Mouse (Mus musculus) gastrocnemius, postnatal 36 days (tissue): ENCODE measurements around the gene Sec22b. TPM values are rescaled to one million over a fixed set of nuclear protein-coding genes. Genes with fewer than 3 reads are reported as not detected.

Experiments
- DNase-seq, 2 experiments: peaks; one replicate each; pipeline ENCODE4 v3.0.0; 2022
- intact Hi-C: fragments of 180-260 bp; cut with DNase I; formaldehyde crosslinking; loops from one replicate; pipeline ENCODE4 v1.15.1; 2025
- total RNA-seq, 2 experiments: library from RNA; stranded (reverse); gene quantifications; 2 replicates each; pipeline ENCODE4 v1.2.3; 2021

The Sec22b gene
- total RNA-seq, 2 experiments from 2014 or later: 22.0 to 24.0 TPM

GRCm38 (mm10) chr3:97967627-97968026 is 66.6 kb downstream of the Sec22b start:
- intact Hi-C loops: no loop called here
- no peak for DNase-seq

GRCm38 (mm10) chr3:97968191-97968590 is 67.2 kb downstream of the Sec22b start:
- intact Hi-C loops: no loop called here
- no peak for DNase-seq

GRCm38 (mm10) chr3:97969019-97969418 is 68.0 kb downstream of the Sec22b start:
- no peak for DNase-seq
- intact Hi-C loops: no loop called here

- DNase-seq: no peak
- intact Hi-C loops: no loop called here
Measured at GRCm38 (mm10) chr3:97971117-97971516, 70.1 kb downstream of the Sec22b start.

GRCm38 (mm10) chr3:97972200-97972599 is 71.2 kb downstream of the Sec22b start:
- intact Hi-C loops: no loop called here
- DNase-seq: no peak

GRCm38 (mm10) chr3:97972707-97973106 is 71.7 kb downstream of the Sec22b start:
- DNase-seq: no peak
- intact Hi-C loops: no loop called here

Other genes starting within 250 kb of the Sec22b start
- 100 to 1,000 TPM; 178 to 198 TPM for gene Prkab2, start 243.0 kb upstream of the Sec22b start, total RNA-seq
- not detected for gene Gm17651, start 226.5 kb upstream of the Sec22b start, total RNA-seq
- 1,000 to 10,000 TPM; 2,796 to 3,405 TPM for gene Pde4dip, start 12.5 kb upstream of the Sec22b start, total RNA-seq
- gene Notch2, start 112.3 kb downstream of the Sec22b start, total RNA-seq: 1 to 10 TPM; 7.7 to 8.9 TPM